Mouse (Mus musculus) MEL (cell line): ENCODE results near the gene Tcf12. TPM values are rescaled to one million over a fixed set of nuclear protein-coding genes. Genes with fewer than 3 reads are reported as not detected.

Experiments used
- DNase-seq: peaks from one replicate; pipeline ENCODE4 v3.0.0; 2011; ENCODE audit warnings: low read depth, low spot score
- H3K27ac ChIP-seq: 2 replicates; pipeline ENCODE4 v1.5.1; 2012; ENCODE audit warnings: low read depth, mild to moderate bottlenecking, control low read depth, low read length, moderate library complexity; ENCODE audit not compliant: control insufficient read depth
- H3K27me3 ChIP-seq, 2 experiments: fragments of 150-350 bp in 1 of 2; sonication (generic) in 1 of 2; 2 replicates each; pipeline ENCODE4 v1.6.1; 2012; ENCODE audit warnings: low read length in 2 of 2, mild to moderate bottlenecking in 2 of 2, improper control_type of control experiment in 1 of 2, moderate library complexity in 1 of 2; ENCODE audit not compliant: insufficient read depth in 2 of 2, control insufficient read depth in 1 of 2
- H3K36me3 ChIP-seq, 2 experiments: 2 replicates each; pipeline ENCODE4 v1.6.1; 2012 to 2014; ENCODE audit warnings: low read length in 2 of 2, improper control_type of control experiment in 1 of 2, inconsistent platforms in 1 of 2, mild to moderate bottlenecking in 1 of 2; ENCODE audit not compliant: insufficient read depth in 2 of 2, control insufficient read depth in 1 of 2
- H3K4me1 ChIP-seq, 2 experiments: fragments of 150-350 bp in 1 of 2; sonication (generic) in 1 of 2; 2 replicates each; pipeline ENCODE4 v1.6.1; 2012; ENCODE audit warnings: low read length in 2 of 2, improper control_type of control experiment in 1 of 2, mild to moderate bottlenecking in 1 of 2; ENCODE audit not compliant: insufficient read depth in 2 of 2, control insufficient read depth in 1 of 2
- H3K4me3 ChIP-seq, 2 experiments: fragments of 150-350 bp in 1 of 2; sonication (generic) in 1 of 2; 2 replicates each; pipeline ENCODE4 v1.5.1; 2012; ENCODE audit warnings: low read depth in 2 of 2, low read length in 2 of 2, mild to moderate bottlenecking in 2 of 2, moderate library complexity in 2 of 2, control low read depth in 1 of 2, improper control_type of control experiment in 1 of 2; ENCODE audit not compliant: control insufficient read depth in 1 of 2, insufficient read depth in 1 of 2
- H3K79me2 ChIP-seq: 2 replicates; pipeline ENCODE4 v1.6.1; 2012; ENCODE audit warnings: mild to moderate bottlenecking, low read length, moderate library complexity; ENCODE audit not compliant: control insufficient read depth, poor library complexity, insufficient read depth
- H3K9ac ChIP-seq: 2 replicates; pipeline ENCODE4 v1.6.1; 2012; ENCODE audit warnings: low read depth, mild to moderate bottlenecking, control low read depth, low read length, moderate library complexity; ENCODE audit not compliant: control insufficient read depth, poor library complexity, severe bottlenecking
- H3K9me3 ChIP-seq: fragments of 150-350 bp; sonication (generic); replicated peaks from 2 replicates; pipeline ENCODE4 v1.6.1; 2012; ENCODE audit warnings: mild to moderate bottlenecking, low read length, improper control_type of control experiment, moderate library complexity; ENCODE audit not compliant: insufficient read depth
- BHLHE40 ChIP-seq: IDR thresholded peaks from 2 replicates; pipeline ENCODE4 v1.6.1; 2012; ENCODE audit warnings: low read depth, mild to moderate bottlenecking, inconsistent platforms, low read length, improper control_type of control experiment, borderline replicate concordance
- CHD1 ChIP-seq: IDR thresholded peaks from 2 replicates; pipeline ENCODE4 v1.6.1; 2012; ENCODE audit warnings: low read depth, mild to moderate bottlenecking, inconsistent platforms, low read length, improper control_type of control experiment
- EP300 ChIP-seq, 2 experiments: IDR thresholded peaks; 2 replicates each; pipeline ENCODE4 v1.6.1; 2011; ENCODE audit warnings: improper control_type of control experiment in 2 of 2, low read length in 2 of 2, low read depth in 1 of 2, mild to moderate bottlenecking in 1 of 2
- ETS1 ChIP-seq: IDR thresholded peaks from 2 replicates; pipeline ENCODE4 v1.6.1; 2012; ENCODE audit warnings: low read depth, mild to moderate bottlenecking, inconsistent platforms, low read length, improper control_type of control experiment, moderate library complexity
- GABPA ChIP-seq: IDR thresholded peaks from 2 replicates; pipeline ENCODE4 v1.6.1; 2012; ENCODE audit warnings: low read depth, mild to moderate bottlenecking, inconsistent platforms, low read length, improper control_type of control experiment, moderate library complexity
- GATA1 ChIP-seq: IDR thresholded peaks from 2 replicates; pipeline ENCODE4 v1.6.1; 2011; ENCODE audit warnings: low read depth, low read length, improper control_type of control experiment
- JUND ChIP-seq: IDR thresholded peaks from 2 replicates; pipeline ENCODE4 v1.6.1; 2011; ENCODE audit warnings: low read depth, mild to moderate bottlenecking, improper control_type of control experiment, low read length
- MAFK ChIP-seq: IDR thresholded peaks from 2 replicates; pipeline ENCODE4 v1.6.1; 2011; ENCODE audit warnings: low read depth, mild to moderate bottlenecking, low read length, improper control_type of control experiment, borderline replicate concordance
- MAX ChIP-seq: IDR thresholded peaks from 2 replicates; pipeline ENCODE4 v1.6.1; 2011; ENCODE audit warnings: low read length, improper control_type of control experiment
- MEF2A ChIP-seq: IDR thresholded peaks from 2 replicates; pipeline ENCODE4 v1.6.1; 2014; ENCODE audit warnings: low read depth, mild to moderate bottlenecking, inconsistent platforms, low read length, improper control_type of control experiment; ENCODE audit not compliant: poor library complexity, insufficient replicate concordance, severe bottlenecking; ENCODE audit errors: extremely low read depth
- MXI1 ChIP-seq: IDR thresholded peaks from 2 replicates; pipeline ENCODE4 v1.6.1; 2011; ENCODE audit warnings: mild to moderate bottlenecking, low read depth, low read length, improper control_type of control experiment
- MYC ChIP-seq: IDR thresholded peaks from 2 replicates; pipeline ENCODE4 v1.6.1; 2011; ENCODE audit warnings: low read depth, mild to moderate bottlenecking, low read length, improper control_type of control experiment, moderate library complexity
- POLR2A ChIP-seq, 2 experiments: IDR thresholded peaks; 2 replicates each; pipeline ENCODE4 v1.6.1; 2011 to 2012; ENCODE audit warnings: low read length in 2 of 2, mild to moderate bottlenecking in 2 of 2, control low read depth in 1 of 2, improper control_type of control experiment in 1 of 2, low read depth in 1 of 2, moderate library complexity in 1 of 2; ENCODE audit not compliant: control insufficient read depth in 1 of 2, insufficient read depth in 1 of 2, poor library complexity in 1 of 2
- POLR2AphosphoS5 ChIP-seq: IDR thresholded peaks from 2 replicates; pipeline ENCODE4 v1.6.1; 2012; ENCODE audit warnings: low read depth, borderline replicate concordance, mild to moderate bottlenecking, inconsistent platforms, low read length, moderate library complexity, mixed read lengths
- RCOR1 ChIP-seq: IDR thresholded peaks from 2 replicates; pipeline ENCODE4 v1.6.1; 2012; ENCODE audit warnings: low read depth, mild to moderate bottlenecking, inconsistent platforms, low read length, improper control_type of control experiment
- SIN3A ChIP-seq: IDR thresholded peaks from 2 replicates; pipeline ENCODE4 v1.6.1; 2012; ENCODE audit warnings: low read length, improper control_type of control experiment, inconsistent platforms
- SMC3 ChIP-seq: IDR thresholded peaks from 2 replicates; pipeline ENCODE4 v1.6.1; 2011; ENCODE audit warnings: low read depth, low read length, improper control_type of control experiment
- TBP ChIP-seq: IDR thresholded peaks from 2 replicates; pipeline ENCODE4 v1.8.0; 2011; ENCODE audit warnings: low read depth, low read length, improper control_type of control experiment
- TCF12 ChIP-seq: IDR thresholded peaks from 2 replicates; pipeline ENCODE4 v1.6.1; 2014; ENCODE audit warnings: low read depth, mild to moderate bottlenecking, inconsistent platforms, low read length, improper control_type of control experiment, moderate library complexity
- ZC3H11A ChIP-seq: IDR thresholded peaks from 2 replicates; pipeline ENCODE4 v1.6.1; 2012; ENCODE audit warnings: low read depth, mild to moderate bottlenecking, inconsistent platforms, low read length, improper control_type of control experiment
- polyA plus RNA-seq, 2 experiments: library from polyadenylated mRNA; stranded (reverse) in 1 of 2; unstranded in 1 of 2; fragments of >175 nt in 1 of 2; fragments of >200 nt in 1 of 2; gene quantifications; 2 replicates each; pipeline versions ENCODE4 v1.2.1 to v1.2.4; 2012; ENCODE audit warnings: low replicate concordance in 2 of 2, low read depth in 1 of 2; ENCODE audit not compliant: insufficient read length in 2 of 2, insufficient read depth in 1 of 2, missing spikeins in 1 of 2
- total RNA-seq: library from RNA; depleted of rRNA; stranded (reverse); fragments of 300-350 nt; gene quantifications from 2 replicates; pipeline ENCODE4 v1.2.3, GENCODE M21; 2012

Tcf12 gene
- total and polyA plus RNA-seq, 3 experiments, result 29.3 to 70.5 (median 39.6) TPM

DNA sequence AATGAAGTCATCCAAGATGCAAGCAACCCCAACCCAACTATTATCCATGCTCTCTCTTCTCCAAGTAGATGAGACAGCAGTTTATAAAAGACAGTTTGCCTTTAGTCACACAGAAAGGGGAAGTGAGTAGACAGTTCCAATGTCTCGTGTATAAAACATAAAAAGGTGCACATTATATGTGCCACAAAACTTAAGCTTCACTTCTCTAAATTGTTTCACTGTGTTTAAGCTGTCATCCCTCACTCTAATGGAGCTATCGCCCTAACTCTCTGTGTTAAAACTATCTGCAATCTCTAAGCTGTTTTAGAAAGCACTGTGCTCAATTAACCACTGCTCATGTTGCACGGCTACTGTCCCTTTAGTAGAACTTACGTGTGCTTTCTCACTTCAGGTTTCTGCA is 160.3 kb downstream of the Tcf12 start:
- Histone ChIP-seq H3K9me3 (no peaks in the 10 kb centered on the region), H3K27me3 (no peaks in the 10 kb centered on the region), H3K9ac (peak overlapping the region; percentile 55), H3K36me3 (peaks cover 0 to 35% of the 10 kb centered on the region in 2 experiments; a peak in 2 of 4 replicates), H3K79me2 (no peaks in the 10 kb centered on the region; the same call in 1 of the 2 replicates), H3K4me1 (peaks cover 13 to 15% of the 10 kb centered on the region in 2 experiments), H3K4me3 (peak overlapping the region; percentile 17 to 50; a peak in 3 of 4 replicates), H3K27ac (peak overlapping the region; percentile 90)
- peak; percentile 91 for DNase-seq
- TF ChIP-seq POLR2A (IDR thresholded peaks at IDR 0.05; ENCODE audit: control insufficient read depth in 1 of 2, insufficient read depth in 1 of 2, low read depth in 1 of 2, low read length in 2 of 2, poor library complexity in 1 of 2) (peak in 1 of 2 experiments; percentile 43; a peak in 1 of 4 replicates), SMC3 (no peak), SIN3A (peak; percentile 68; the same call in 1 of the 2 replicates), CHD1 (0 out of 2 replicates have a peak, but pooled peaks have one; percentile 0), POLR2AphosphoS5 (0 out of 2 replicates have a peak, but pooled peaks have one; percentile 50), GABPA (no peak; the same call in 1 of the 2 replicates), ETS1 (peak; percentile 89), EP300 (IDR thresholded peaks at IDR 0.05; ENCODE audit: low read depth in 1 of 2, low read length in 2 of 2) (peak; percentile 79 to 86), JUND (no peak), MAFK (peak; percentile 51; the same call in 1 of the 2 replicates), GATA1 (no peak), TBP (peak; percentile 61; the same call in 1 of the 2 replicates), RCOR1 (0 out of 2 replicates have a peak, but pooled peaks have one; percentile 2), MAX (peak; percentile 51), TCF12 (peak; percentile 39; the same call in 1 of the 2 replicates), MYC (peak; percentile 93), BHLHE40 (peak; percentile 78; the same call in 1 of the 2 replicates), MXI1 (peak; percentile 87)

DNA sequence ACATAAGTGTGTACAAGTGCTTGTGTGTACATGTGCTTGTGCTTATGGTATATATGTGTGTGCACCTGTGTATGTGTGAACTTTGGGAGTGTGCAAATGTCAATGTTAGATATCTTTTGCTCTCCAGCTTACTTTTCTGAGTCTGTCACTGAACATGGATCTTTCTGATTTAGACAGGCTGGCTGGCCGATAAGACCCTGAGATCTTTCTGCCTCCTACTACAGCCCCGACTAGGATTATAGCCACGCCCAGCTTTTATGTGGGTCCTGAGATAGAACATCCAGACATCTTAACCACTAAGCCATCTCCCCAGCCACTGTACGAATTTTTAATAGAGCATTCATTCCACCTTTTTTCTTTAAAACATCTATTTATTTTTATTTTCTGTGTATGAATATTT is 166.9 kb downstream of the Tcf12 start:
- H3K79me2 ChIP-seq, result no peaks in the 10 kb centered on the region
- H3K9me3 ChIP-seq, result no peaks in the 10 kb centered on the region
- no peak for TF ChIP-seq ZC3H11A
- no peak for TF ChIP-seq MEF2A
- 0 out of 2 replicates have a peak, but pooled peaks have one; percentile 34 for TF ChIP-seq GATA1
- TF ChIP-seq MAFK, result no peak
- peak; percentile 33; the same call in 1 of the 2 replicates for TF ChIP-seq TCF12
- no peak for TF ChIP-seq ETS1
- 0 out of 4 replicates have a peak, but pooled peaks of 1 of the 2 experiments have one; percentile 35 for TF ChIP-seq EP300 (IDR thresholded peaks at IDR 0.05; ENCODE audit: low read depth in 1 of 2, low read length in 2 of 2)
- no peak for TF ChIP-seq SMC3
- TF ChIP-seq POLR2A (IDR thresholded peaks at IDR 0.05; ENCODE audit: control insufficient read depth in 1 of 2, insufficient read depth in 1 of 2, low read depth in 1 of 2, low read length in 2 of 2, poor library complexity in 1 of 2), result no peak
- TF ChIP-seq RCOR1, result peak; percentile 50; the same call in 1 of the 2 replicates
- no peak overlapping the region for H3K9ac ChIP-seq
- H3K27me3 ChIP-seq, result no peaks in the 10 kb centered on the region
- H3K27ac ChIP-seq, result no peak overlapping the region
- H3K36me3 ChIP-seq, result peaks cover 0 to 6% of the 10 kb centered on the region in 2 experiments; a peak in 3 of 4 replicates
- DNase-seq, result peak; percentile 40
- H3K4me1 ChIP-seq, result peaks cover 0 to 2% of the 10 kb centered on the region in 2 experiments; a peak in 2 of 4 replicates
- no peak overlapping the region for H3K4me3 ChIP-seq
